Mouse (Mus musculus) urinary bladder, adult 2 months (tissue): Measurements from ENCODE around the gene Gdap1l1. TPM values are rescaled to one million over a fixed set of nuclear protein-coding genes. Genes with fewer than 3 reads are reported as not detected.
"Not testable (repeated sequence)": the region's sequence is repeated elsewhere in the genome, so short reads cannot be mapped to it uniquely, and the experiment has no call there.

Experiments used
- DNase-seq: peaks from one replicate; pipeline ENCODE4 v3.0.0; 2022; ENCODE audit warnings: low spot score
- polyA plus RNA-seq: library from polyadenylated mRNA; depleted of rRNA; stranded (reverse); fragments of >200 nt; gene quantifications from 2 replicates; pipeline ENCODE4 v1.2.3, GENCODE M21; 2012; rRNA removed

Gene Gdap1l1
- polyA plus RNA-seq: 0.30 and 0.44 TPM in 2 replicates

GRCm38 (mm10) chr2:163438246-163438618 is at the start of gene Gdap1l1:
TSS of gene Gdap1l1 (plus strand) at chr2:163438476.
- no peak for DNase-seq

- no peak for DNase-seq
Observed at GRCm38 (mm10) chr2:163392436-163392835, 45.8 kb upstream of the Gdap1l1 start.

GRCm38 (mm10) chr2:163393241-163393640 is 45.0 kb upstream of the Gdap1l1 start:
- DNase-seq: no peak

GRCm38 (mm10) chr2:163393976-163394375 is 44.3 kb upstream of the Gdap1l1 start:
- DNase-seq: no peak

- DNase-seq: no peak
Observed at GRCm38 (mm10) chr2:163394977-163395376, 43.3 kb upstream of the Gdap1l1 start.

DNA sequence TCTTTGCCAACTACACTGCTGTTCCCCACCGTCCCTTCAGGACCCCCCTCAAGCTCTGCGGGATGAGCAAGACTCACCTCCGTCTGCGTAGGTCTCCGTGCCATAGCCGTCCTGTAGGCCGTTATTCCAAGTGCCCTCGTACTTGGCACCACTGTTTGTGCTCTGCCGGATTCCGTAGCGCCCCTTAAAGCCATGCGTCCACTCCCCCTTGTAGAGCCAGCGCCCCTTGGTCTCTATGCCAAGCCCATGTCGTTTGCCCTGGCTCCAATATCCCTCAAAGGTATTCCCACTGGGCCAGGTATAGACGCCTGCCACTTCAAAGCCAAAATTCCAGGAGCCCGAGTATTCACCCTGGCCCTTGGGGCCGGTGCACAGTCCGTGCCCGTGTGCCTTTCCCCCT is 41.2 kb upstream of the Gdap1l1 start:
- DNase-seq: no peak

DNA sequence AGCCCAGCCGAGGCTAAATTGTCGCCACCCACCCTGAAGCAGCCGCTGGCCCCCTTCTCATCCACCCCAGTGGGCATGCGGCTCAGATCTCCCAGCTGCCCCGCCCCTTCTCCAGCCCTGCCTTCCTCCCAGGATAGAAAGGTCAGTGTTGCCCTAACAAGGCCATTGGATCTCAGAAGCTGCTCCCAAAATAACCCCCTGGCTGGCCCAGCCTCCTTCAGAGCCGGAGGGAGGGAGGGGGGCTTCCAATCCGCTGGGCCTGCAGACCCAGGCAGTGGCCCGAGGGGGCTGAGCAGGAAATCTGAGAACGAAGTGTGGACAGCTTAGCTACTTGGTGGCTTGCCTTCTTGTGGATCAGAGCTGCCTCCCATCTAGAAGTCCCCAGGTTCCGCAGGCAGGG is 40.4 kb upstream of the Gdap1l1 start, which contains the start of gene Jph2:
Gene Jph2, minus strand, starts transcription at position 89 of the 400 bp plus-strand sequence.
- DNase-seq: no peak

DNA sequence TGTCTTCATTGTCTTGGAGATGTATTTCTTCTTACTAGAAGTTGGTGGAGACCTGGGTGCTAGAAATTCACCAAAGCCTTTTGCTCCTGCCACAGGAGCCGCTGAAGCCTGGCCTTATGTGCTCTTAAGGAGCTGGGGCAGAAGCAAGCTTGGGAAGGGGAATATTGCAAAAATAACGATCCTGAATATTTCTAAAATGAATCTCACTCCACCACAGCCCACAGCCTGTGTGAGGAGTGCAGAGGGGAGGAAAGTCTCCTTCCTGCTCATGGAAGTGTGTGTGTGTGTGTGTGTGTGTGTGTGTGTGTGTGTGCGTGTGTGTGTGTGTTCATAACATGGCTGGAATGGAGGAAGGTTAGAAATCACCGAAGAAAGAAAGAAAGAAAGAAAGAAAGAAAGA is 39.5 kb upstream of the Gdap1l1 start:
- no peak for DNase-seq

- no peak for DNase-seq
Observed at GRCm38 (mm10) chr2:163399222-163399621, 39.1 kb upstream of the Gdap1l1 start.

DNA sequence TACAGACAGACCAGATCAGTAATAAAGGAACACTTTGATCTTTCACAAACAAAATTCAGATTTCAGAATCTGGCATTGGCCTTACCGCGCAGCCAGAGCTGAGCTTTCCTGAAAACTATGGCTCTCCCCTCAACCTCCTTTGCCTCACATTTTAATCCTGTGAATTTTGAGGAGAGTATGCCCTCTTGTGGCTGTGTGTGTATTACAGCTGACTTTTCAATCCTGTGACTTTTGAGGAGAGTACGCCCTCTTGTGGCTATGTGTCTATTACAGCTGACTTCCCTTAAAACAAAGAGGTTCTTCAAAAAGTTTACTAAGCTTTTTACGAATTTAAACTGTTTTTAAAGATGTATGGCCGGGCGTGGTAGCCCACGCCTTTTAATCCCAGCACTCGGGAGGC is 37.1 kb upstream of the Gdap1l1 start:
- DNase-seq: no peak

DNA sequence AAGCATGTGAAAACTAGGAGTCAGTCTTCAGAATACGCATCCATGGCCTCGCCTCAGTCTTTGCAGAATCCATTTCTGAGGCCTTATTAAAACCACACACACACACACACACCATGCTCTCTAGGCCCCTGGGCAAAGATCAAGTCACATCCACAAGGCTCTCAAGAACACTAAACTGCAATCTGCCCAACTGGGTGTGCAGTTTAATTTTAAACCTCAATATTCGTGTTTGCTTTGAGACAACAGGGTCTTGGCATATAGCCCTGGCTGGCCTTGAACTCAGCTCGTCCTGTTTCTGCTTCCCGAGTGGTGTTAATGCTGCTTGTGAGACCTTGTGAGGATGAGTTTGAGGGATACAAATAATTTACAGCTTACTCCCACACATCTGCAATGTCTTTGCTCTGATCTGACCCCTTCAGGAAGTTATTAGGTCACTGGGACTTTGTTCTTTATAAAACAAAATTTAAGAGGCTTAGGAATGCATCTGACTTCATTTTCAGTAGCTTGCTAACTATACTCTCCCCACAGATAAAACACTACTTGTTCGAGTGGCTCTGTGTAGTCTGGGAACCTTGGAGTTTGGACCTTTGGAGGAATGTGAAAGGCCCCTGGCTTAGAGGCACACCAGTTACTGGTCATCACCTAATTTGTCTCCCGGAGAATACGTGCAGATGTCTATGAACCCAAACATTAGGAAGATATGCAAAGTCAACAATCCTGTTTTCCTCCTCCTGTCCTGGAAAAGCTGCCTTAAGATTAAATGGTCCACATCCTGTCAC is 34.0 kb upstream of the Gdap1l1 start:
- DNase-seq: no peak

DNA sequence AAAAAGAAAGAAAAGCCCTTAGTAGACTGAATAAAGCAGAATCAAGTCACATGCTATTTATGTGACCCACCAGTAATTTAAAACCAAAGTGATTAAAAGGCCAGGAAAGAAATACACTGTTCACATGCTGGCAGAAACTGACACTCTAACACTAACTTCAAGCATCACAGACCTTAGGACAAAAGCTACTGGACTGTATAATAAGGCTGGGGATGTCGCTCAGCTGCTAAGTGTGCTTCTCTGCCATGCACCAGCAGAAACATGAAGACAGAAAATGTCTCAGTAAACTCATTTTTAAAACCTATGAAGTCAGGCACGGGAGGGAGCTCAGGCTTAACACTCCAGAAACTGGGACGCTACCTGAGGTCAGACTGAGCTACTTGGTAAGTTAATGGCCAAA is 28.1 kb upstream of the Gdap1l1 start:
- DNase-seq: no peak

DNA sequence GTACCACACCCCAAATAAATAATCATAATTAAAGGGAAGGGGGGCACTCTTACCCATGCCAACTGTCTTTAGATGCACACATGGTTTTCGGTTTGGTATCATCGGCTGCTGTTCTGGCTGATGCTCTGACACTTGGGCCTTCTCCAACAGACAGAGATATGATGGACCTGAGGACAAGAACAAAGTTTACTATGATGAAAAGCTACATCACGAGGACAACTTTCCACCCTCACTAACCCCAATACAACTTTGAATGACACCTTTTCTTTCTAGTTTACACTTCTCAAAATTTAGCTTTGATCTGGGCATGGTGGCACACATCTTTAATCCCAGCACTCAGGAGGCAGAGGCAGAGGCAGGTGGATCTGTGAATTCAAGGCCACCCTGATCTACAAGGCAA is 26.9 kb upstream of the Gdap1l1 start:
- not testable (repeated sequence) for DNase-seq

GRCm38 (mm10) chr2:163411840-163412239 is 26.4 kb upstream of the Gdap1l1 start:
- DNase-seq: no peak

DNA sequence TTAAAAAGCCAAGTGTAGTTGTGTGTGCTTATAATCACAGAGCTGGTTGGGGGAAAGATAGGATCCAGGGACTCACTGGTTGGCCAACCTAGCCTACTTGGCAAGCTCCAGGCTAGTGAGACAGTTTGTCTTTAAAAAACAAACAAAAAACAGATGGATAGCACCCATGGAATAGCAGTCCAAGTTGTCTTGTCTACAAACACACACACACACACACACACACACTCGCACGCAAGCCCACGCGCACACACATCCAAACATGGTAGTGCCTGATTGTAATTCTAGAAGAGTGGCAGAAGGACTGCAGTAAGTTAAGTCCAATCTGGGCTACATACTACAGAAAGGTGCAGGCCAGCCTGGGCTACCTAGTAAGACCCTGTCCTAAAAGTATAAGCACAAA is 25.9 kb upstream of the Gdap1l1 start:
- DNase-seq: no peak

DNA sequence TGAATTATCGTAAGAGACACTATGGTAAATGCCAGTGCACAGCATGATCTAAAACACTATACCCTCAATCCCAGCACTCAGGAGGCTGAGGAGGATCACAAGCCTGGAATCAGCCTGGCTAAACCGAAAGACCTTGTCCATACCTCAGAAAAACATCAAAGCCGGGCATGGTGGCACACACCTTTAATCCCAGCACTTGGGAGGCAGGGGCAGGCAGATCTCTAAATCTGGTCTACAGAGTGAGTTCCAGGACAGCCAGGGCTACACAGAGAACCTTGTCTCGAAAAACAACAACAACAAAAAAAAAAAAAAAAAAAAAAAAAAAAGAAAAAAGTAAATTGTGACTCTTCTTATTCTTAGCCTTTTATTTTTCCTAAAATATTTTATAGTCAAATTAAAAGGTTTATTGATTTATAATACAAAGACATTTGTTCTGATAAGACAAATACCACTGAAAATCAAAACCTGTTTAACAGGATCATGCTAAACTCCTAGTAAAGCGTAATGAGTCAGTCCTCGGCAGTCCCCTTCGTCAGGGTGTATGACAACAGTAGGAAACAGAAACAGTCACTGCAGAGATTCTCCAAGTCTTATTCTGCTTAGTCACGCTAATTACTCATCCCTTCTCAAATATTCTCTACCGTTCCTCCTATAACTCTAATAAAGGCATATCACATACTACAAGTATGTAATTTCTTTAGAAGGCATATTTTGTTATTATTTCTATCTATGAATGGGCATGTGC is 25.3 kb upstream of the Gdap1l1 start:
- no peak for DNase-seq

DNA sequence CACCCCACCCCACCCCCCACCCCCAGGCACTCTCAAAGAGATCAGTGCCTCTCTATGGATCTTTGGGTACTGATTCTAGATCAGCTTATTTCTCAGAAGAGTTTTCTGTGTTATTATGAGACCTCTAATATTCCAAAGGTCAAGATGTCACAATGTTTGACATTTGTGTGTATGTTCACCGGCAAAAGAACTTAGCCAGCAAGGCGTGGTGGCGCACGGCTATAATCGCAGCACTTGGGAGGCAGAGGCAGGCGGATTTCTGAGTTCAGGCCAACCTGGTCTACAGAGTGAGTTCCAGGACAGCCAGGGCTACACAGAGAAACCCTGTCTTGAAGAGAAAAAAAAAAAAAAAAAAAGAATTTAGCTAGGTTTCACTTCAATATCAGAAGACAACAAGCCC is 21.2 kb upstream of the Gdap1l1 start:
- no peak for DNase-seq

DNA sequence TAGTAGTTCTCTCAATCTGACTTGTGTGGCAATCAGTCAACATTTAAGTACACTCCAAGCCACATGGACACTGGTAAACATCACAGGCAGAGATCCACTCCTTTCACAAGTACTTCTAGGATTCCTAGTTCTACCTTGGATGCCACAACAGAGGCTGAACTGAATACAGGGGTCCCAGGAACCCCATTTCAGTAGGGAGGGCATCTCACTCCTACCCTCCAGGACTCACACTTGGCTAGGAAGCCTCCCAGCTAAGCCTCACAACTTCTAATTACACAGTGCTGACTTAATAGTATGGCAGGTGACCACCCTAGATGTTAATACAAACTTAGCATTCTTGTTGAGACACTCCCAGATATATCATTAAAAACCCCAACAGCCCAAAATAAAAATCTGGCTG is 20.4 kb upstream of the Gdap1l1 start:
- no peak for DNase-seq

DNA sequence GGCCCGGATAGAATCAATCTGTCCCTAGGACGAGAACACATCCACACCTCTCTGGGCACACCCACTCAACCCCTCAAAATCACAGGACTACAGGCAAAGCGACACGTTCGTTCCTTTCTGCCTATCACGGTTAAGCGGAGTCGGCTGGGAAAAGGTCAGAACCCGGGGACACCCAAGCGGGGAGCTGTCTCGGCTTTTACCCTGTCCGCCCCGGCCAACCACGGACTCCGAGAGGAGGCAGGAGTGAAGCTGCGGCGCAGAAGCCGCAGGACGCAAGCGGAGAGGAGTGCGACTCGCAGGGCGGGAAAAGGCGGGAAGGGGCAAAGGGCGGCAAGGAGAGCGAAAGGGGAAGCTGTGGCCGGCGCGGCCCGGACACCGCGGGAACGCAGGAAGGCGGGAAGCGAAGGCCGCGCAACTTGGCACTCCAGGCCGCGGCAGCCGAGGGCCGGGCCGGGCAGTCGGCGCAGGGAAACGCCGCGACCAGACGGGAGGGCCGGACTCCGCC is 19.4 kb upstream of the Gdap1l1 start:
- no peak for DNase-seq

DNA sequence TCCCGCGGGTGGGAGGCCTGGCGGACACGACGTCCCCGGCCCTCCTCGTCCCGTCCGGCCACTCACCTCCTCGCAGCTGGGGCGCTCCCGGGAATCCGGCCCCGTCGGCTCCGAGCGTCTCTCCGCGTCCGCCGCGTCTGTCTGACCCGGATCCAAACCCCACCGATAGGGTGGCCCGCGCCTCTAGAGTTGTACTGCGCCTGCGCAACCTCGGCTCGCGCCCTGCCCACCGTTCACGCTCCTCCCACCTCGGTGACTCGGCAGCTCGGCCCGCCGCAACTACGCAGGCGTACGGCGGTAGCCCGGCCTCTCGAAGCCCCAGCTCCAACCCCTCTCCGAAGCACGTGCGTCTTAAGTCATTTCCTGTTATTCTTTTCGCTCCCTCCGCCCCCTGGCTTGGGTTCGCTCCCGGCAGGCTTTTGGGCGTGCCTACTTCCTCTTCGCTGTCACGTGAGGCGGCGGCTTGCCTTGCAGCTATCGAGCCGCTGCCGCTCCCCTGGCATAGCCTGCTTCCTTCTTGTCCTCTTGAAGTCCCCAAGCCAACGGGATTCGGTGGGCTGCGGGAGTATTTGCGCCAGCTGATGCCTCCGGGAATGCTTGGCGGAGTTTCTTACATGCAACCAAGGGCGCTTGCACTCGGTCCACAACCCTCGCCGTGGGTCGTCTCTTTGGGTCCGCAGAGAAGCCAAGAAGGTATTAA is 18.8 kb upstream of the Gdap1l1 start:
- peak; percentile 98 for DNase-seq

DNA sequence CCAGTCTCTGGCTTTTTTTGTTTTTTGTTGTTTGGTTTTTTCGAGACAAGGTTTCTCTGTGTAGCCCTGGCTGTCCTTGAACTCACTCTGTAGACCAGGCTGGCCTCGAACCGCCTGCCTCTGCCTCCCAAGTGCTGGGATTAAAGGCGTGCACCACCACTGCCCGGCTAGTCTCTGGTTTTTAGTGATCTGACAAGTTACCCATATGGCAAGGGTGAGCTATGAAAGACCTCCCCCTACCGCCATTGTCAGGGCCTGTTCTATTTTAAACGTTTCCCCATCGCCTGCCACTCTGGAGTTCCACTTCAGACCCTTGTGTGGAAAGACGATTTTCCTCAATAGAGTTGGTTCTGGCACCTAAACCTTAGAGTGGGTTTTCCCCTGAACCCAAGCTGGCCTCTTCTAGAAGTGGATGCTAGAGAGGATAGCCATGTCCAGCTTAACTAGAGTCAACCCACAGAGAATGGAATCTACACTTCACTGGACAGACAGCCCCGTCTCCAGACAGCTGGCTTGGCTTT is 17.9 kb upstream of the Gdap1l1 start:
- DNase-seq: no peak
